Mouse (Mus musculus) left cerebral cortex, adult 8-10 months (tissue): Measurements from ENCODE around the gene Creb3. TPM values are rescaled to one million over a fixed set of nuclear protein-coding genes. Genes with fewer than 3 reads are reported as not detected.
A peak's percentile ranks its signal among the peaks of the same experiment; 100 is the strongest.

Experiments used
- DNase-seq, 2 experiments: peaks; one replicate each; pipeline ENCODE4 v3.0.0; 2022; ENCODE audit warnings: low spot score in 2 of 2
- total RNA-seq, 4 experiments: library from RNA; stranded (reverse); gene quantifications; 2 replicates each; pipeline ENCODE4 v1.2.4; 2022

Gene Creb3
- total RNA-seq, 4 experiments from 2014 or later, result 68.2 to 77.9 (median 73.6) TPM

GRCm38 (mm10) chr4:43558028-43558630, 4.0 kb upstream of the Creb3 start:
- no peak for DNase-seq

GRCm38 (mm10) chr4:43558631-43559356, 3.3 kb upstream of the Creb3 start:
- no peak for DNase-seq

GRCm38 (mm10) chr4:43559519-43560242, 2.5 kb upstream of the Creb3 start:
- no peak for DNase-seq

- DNase-seq, result no peak
These were observed 1.9 kb upstream of the Creb3 start for GRCm38 (mm10) chr4:43560243-43560611.

- no peak for DNase-seq
These were observed 1.2 kb upstream of the Creb3 start for GRCm38 (mm10) chr4:43560976-43561375.

- no peak for DNase-seq
These were observed 616 bp upstream of the Creb3 start for GRCm38 (mm10) chr4:43561436-43561996.

- no peak for DNase-seq
These were observed 853 bp downstream of the Creb3 start for GRCm38 (mm10) chr4:43562769-43563600.

DNA sequence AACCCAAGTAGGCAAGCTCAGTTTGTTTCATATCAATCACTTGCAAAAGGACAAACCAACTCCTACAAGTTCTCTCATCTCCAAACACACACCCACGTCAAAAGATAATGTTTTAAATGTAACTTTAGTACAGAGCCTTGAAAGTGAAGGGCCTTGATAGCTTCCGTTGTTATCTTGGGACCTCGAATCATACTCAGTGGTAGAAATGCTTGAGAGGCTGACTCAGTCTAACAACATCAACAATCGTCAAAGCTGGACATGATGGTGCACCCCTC, 1.4 kb downstream of the Creb3 start:
- DNase-seq, result no peak

GRCm38 (mm10) chr4:43564231-43564630, 2.1 kb downstream of the Creb3 start:
- DNase-seq, result no peak

- no peak for DNase-seq
These were observed 5.0 kb downstream of the Creb3 start for GRCm38 (mm10) chr4:43567140-43567539.

GRCm38 (mm10) chr4:43571395-43572045, 9.4 kb downstream of the Creb3 start:
- DNase-seq, result no peak

- DNase-seq, result no peak
These were observed 11.4 kb downstream of the Creb3 start for GRCm38 (mm10) chr4:43573561-43573960.

GRCm38 (mm10) chr4:43575356-43575755, 13.2 kb downstream of the Creb3 start:
- no peak for DNase-seq

DNA sequence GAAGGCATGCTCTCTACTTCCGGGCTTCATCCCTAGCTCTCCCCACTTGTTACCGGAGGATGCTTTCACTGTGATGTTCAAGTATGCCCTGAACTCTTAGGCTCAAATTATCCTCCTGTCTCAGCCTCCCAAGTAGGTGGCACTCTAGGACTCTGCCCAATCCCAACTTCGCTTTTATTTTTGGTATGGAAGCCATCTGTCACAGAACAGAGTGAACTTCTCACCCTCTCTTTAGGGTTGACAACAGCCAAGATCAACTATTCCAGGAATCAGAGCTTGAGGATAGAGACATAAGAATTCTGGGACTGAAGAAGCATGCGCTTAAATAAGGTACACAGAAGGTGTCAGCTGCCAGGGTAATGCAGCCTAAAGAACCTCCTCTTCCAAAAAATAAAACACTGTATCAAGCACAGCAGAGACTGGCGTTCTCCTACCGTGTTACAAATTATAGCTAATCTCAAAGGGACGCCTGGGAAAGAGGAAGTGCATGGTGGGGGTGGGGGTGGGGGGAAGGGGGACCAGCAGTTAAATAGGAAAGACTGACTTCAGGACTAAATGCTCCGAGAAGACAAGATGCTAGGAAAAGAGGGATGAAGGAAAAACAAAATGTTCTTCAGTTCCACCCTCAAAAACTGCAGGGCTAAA, 15.2 kb downstream of the Creb3 start:
- no peak for DNase-seq

DNA sequence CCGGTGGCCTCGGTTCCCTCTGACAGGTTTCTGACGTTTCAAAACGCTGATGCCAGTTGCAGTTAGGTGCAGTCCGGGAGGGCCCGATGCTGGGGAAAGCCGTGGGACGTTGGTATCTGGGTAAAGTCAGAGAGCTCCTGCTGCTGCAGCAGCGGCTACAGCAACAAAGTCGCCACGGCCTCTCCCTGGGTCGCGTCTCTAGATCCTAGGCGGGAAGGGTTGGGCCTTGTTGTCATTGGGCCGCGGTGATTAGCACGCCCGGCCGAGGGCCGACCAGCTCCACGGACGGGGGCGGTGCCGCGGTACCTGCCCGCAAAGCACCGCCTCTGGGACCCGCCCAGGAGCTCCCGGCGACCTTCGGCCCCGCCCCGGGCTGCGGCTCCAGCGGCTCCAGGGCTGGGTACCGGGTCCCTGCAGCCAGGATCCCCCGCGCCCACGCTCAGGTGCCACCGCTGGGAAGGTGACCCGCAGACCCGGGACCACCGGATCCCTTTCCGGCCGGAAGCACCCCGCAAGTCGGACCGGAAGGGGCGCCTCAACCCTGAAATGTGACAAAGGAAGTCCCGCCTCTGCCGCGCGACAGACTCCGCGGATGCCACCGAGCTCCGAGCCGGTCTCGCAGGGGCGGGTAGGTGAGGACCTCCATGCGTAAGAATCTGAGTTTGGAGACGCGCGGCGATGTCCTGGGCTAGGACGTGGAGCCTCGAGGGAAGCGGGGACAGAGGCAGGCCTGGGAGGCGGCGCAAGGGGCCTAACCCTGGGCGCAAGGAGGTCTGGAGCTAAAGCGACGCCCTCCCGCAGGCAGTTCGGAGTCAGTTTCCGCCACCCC, 16.5 kb downstream of the Creb3 start, which contains the start of the genes Rgp1 and Gba2:
Gene Rgp1 (plus strand): TSS at position 340 of the 829 bp plus-strand sequence.
Gene Gba2 (minus strand): TSS at position 498 of the 829 bp plus-strand sequence.
- peak; percentile 75 to 77 for DNase-seq

GRCm38 (mm10) chr4:43579256-43579655, 17.1 kb downstream of the Creb3 start:
- DNase-seq, result no peak

DNA sequence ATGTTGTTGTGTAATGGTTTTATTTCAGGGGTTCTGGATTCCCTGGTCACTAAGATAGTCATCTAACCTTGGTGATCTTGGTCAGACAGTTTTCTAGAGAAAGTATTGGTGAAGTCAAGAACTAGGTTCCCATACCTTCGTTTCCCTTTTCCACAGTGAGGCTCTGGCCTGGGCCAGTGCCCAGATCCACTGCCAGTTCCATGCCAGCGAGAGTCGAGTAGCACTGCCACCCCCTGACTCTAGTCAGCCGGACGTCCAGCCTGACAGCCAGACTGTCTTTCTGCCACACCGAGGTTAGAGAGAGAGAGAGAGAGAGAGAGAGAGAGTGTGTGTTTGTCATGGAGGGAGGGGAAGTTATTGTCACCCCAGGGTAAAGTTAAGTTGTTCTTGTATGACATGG, 17.6 kb downstream of the Creb3 start:
- no peak for DNase-seq

DNA sequence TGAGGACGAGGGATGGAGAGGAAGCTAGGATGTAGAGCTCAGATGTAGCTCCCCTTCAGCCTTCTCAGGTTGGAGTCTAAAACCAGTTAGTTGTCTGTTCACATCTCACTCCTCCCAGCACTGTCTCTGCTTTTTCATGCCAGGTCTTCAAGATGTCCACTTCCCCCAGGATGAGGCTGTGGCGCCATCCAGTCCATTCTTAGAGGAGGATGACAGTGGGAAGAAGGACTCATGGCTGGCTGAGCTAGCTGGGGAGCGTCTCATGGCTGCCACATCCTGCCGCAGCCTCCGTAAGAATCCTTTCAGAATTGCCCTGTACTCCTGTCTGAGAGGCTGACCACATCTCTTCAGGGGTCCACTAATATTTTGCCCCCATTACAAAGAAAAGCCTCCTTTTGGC, 18.6 kb downstream of the Creb3 start:
- no peak for DNase-seq

DNA sequence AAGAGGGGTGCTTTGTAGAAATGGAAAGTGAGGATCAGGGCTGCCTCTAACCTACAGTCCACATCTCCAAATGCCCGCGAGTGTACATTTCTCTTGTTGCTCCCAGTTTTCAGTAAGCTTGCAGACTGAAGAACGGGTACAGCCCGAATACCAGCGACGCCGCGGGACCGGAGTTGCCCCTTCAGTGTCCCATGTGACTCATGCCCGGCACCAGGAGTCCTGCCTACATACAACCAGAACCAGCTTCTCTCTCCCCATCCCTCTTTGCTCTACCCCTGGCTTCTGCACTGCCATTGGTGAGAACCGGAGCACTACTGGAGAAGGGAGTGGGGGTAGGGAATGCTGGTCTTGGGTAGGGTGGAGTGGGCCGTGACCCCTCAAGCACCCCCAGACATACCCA, 19.2 kb downstream of the Creb3 start:
- no peak for DNase-seq
